Mouse (Mus musculus): ENCODE measurements at regions not wholly inside any gene's neighbourhood (a gene's known extent, or its start where the extent isn't known, plus 50 kb on each side); places are given as distances from the start of the nearest gene placed in this dataset.

- DNase-seq (ENCODE audit: low spot score), result peak; percentile 76
Observed at GRCm38 (mm10) chr11:84701319-84702175, 117.8 kb downstream of the Mrm1 start.

- no peak for DNase-seq (ENCODE audit: low spot score)
Observed at GRCm38 (mm10) chr11:84697521-84697920, 121.8 kb downstream of the Mrm1 start.

DNA sequence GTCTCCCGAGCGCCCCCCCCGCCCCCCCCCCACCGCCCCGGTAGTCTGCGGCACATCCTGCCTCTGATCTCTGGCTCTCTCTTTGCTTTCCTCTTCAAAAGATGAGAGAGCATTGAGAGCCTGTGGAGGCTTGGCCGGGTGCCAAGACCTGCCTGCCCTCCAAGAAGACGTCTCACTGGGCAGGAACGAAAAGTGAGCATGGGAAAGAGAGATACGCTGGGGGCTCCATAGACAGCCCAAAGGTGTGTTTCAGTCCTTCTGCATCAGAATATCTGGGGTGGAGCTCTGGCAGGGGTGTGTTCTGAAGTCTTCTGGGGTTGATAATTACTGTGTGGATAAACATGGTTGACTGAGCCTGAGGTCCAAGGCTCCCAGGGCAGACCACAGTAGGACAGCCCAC lies 126.7 kb downstream of the Mrm1 start:
- peak; percentile 66 for DNase-seq (ENCODE audit: low spot score)

DNA sequence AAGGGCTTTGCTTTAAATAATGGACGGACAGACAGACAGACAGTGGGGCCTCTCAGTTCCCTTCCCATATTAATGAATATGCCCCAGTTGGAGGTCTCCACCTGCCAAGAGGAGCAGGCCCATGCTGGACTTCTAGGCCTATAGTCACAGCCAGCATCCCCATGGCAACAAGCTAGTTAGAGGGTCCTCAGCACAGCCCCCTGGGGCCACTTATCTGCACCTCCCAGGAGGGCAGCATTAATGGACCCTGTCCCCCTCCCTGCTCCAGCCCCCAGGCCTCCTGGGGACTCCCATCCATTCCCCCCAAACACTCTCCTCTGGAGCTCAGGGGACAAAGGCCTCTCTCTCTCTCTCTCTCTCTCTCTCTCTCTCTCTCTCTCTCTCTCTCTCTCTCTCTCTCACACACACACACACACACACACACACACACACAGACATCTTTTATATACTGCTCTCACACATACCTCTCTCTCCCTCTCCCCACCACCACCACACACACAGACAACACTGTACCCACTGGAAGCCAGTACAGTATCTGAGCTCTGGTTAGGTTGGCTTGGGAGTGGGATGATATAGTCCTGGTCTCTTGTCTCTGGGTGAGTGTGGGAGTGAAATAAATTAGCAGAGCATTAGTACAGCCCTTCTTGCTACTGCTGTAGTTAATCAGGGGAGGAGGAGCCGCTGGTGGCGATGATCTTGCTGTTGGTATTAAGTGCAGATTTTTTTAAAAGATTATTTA lies 127.7 kb downstream of the Mrm1 start:
- no peak for DNase-seq (ENCODE audit: low spot score)

GRCm38 (mm10) chr11:84686473-84686872 lies 132.8 kb downstream of the Mrm1 start:
- DNase-seq (ENCODE audit: low spot score), result no peak

DNA sequence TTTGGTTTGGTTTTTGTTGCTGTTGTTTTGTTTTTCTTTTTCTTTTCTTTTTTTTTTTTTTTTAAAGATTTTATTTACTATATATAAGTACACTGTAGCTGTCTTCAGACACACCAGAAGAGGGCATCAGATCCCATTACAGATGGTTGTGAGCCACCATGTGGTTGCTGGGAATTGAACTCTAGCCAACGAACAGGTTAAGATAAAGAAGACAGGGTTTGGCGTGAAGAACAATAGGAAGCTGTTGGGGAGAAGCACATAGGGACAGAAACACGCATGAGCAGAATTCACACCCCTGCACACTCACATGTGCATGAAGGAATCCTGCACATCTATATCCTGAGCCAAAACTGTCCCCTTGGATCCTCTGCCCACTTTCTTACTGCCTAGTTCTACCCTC lies 135.0 kb downstream of the Mrm1 start:
- no peak for DNase-seq (ENCODE audit: low spot score)

- no peak for DNase-seq (ENCODE audit: low spot score)
Observed at GRCm38 (mm10) chr11:84682931-84683330, 136.4 kb downstream of the Mrm1 start.

- DNase-seq (ENCODE audit: low spot score), result no peak
Observed at GRCm38 (mm10) chr11:84676377-84677078, 142.8 kb downstream of the Mrm1 start.

DNA sequence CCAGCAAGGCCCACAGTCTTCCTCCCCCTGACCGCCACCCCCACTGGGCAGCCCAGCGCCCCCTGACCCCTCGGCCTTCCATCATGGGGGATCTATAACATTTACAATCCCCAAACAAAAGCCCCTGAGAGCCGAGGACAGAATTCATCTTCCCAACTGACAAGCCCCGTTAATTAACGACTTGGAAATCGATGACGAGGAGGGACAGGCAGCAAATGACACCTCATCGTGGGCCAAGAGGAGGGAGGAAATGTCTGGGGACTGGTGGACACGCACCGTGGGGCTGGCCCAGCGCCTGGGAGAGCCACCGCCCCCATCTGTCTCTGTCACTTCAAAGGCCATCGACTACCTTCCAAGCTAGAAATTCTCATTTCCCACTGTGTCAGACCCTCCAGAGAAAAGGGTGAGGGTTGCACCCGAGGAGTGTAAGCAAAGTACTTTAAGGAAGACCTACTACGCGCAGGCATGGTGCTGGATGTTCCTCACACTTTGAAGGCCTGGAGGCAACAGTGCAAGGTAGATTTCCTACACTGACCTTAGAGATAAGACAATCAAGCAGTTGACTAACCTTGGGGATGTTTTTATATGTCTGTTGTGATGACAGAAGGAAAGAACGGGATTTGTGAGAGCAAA lies 146.4 kb downstream of the Mrm1 start:
- no peak for DNase-seq (ENCODE audit: low spot score)

GRCm38 (mm10) chr11:84671585-84671984 lies 146.2 kb upstream of the Lhx1 start:
- DNase-seq (ENCODE audit: low spot score), result no peak

DNA sequence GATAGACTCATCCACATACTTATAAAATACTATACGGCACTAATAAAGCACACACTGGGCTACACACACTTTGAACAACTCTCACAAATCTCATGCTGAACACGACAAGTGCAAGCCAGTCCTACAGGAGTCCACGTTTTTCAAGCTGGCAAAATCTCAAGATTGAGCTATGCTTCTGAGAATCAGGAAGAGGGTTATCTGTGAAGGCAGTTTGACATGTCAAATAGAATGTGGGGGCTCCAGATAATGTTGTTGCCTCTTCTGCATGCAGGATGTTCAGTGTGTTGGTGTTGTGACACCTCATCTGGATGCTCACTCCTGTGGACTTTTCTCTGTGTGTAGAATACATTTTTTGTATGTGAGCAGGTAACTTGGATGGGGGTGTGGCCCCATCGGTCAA lies 142.4 kb upstream of the Lhx1 start:
- DNase-seq (ENCODE audit: low spot score), result no peak

- DNase-seq (ENCODE audit: low spot score), result peak; percentile 14
Observed at GRCm38 (mm10) chr11:84664258-84664657, 138.9 kb upstream of the Lhx1 start.

- DNase-seq (ENCODE audit: low spot score), result peak; percentile 47
Observed at GRCm38 (mm10) chr11:84661981-84662380, 136.6 kb upstream of the Lhx1 start.

DNA sequence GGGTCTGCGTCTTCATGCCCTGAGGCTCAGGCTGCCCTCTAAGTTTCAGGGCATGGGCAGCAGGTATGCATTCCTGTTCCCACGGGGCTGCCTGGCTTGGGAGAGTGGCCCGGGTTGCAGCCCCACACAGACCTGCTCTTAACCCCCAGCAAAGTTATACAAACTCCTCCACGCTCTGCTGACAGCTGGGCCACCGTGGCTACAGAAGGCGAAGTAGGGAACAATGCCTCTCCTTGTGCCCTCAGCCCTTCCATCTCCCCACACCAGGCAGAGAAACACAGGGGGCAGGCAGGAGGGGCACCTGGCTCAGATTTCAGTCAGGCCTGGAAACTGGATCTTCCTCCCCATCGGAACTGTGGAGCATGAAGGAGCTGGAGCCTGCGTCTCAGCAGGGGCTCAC lies 135.5 kb upstream of the Lhx1 start:
- DNase-seq (ENCODE audit: low spot score), result no peak

GRCm38 (mm10) chr11:84659370-84659937 lies 134.1 kb upstream of the Lhx1 start:
- DNase-seq (ENCODE audit: low spot score), result no peak

- DNase-seq (ENCODE audit: low spot score), result no peak
Observed at GRCm38 (mm10) chr11:84653481-84653880, 128.1 kb upstream of the Lhx1 start.

DNA sequence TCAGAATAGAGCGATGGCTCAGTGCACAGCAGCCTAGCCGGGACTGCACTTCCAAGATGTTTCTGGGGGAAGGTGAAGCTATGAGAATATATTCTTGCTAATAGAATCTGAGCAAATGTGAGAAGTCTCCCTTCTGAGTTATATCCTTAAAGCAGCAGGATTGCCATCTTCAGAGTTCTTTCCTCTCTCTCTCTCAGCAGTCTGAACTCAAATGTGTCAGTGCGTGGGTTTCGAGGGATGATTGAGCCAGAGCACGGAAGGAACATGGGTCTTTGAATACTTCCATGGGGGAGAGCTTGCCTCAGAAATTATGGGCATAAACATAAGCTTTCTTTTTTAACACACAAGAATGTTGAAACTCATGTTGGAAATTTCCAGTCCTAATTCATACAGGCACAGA lies 123.6 kb upstream of the Lhx1 start:
- DNase-seq (ENCODE audit: low spot score), result no peak

- DNase-seq (ENCODE audit: low spot score), result no peak
Observed at GRCm38 (mm10) chr11:84647104-84647503, 121.8 kb upstream of the Lhx1 start.

DNA sequence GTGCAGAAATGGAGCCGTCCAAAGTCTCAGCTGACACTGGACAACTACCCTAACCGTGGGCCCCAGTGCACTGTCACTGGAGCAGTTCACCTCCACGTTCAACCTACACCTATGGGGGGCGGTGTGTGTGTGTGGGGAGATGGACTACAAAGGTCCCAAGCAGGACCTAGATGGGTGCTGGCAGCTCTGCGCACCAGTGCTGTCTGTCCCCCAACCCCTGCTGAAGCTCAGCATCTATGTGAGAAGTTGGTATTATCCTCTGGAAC lies 117.7 kb upstream of the Lhx1 start:
- no peak for DNase-seq (ENCODE audit: low spot score)

DNA sequence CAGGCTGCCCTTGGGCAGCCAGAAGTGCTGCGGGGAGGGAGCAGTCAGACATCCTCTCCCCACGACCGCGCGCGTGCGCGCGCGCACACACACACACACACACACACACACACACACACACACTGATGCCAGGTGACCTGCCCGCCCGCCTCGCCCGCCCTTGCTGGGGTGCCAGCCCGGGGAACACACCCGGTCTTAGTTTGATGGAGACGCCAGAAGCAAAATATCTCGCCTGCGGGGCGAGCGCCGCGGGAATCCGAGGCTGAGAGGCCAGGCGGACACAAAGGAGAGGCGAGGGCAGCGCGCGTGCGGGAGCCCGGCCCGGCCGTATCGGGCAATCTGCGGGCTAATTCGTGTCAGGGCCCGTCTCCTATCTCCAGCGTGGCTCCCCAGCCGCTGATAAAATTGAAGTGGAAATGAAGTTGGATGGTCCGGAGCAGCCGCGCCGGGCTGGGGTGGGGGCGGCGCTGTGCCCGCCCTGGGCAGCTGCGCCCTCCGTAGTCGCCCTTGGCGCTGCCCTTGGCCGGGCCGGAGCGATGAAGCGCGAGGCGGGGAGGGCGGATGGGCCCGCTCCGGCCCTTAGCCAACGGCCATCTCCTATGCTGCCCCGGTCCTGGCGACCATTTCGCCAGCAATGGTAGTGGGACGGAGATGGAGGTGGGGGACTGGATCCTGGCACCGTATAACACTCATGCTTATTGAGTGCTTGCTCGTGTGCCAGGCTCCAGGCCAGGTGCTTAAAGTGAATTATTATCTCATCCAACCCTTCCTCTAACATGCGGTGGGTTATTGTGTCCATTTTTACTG lies 117.2 kb upstream of the Lhx1 start:
- no peak for DNase-seq (ENCODE audit: low spot score)

GRCm38 (mm10) chr11:84641601-84642000 lies 116.3 kb upstream of the Lhx1 start:
- DNase-seq (ENCODE audit: low spot score), result no peak
